Mouse (Mus musculus): ENCODE measurements at regions not wholly inside any gene's neighbourhood (a gene's known extent, or its start where the extent isn't known, plus 50 kb on each side); places are given as distances from the start of the nearest gene placed in this dataset.

- no peak for DNase-seq (ENCODE audit: low read depth, low spot score)
- TF ChIP-seq RAD21 (IDR thresholded peaks at IDR 0.05; ENCODE audit: low read depth, low read length) (no peak), POLR2A (IDR thresholded peaks at IDR 0.05; ENCODE audit: control insufficient read depth in 1 of 2, insufficient read depth in 1 of 2, low read depth in 1 of 2, low read length in 2 of 2, poor library complexity in 1 of 2) (no peak), E2F4 (IDR thresholded peaks at IDR 0.05; ENCODE audit: borderline replicate concordance, low read depth, low read length) (no peak), ZKSCAN1 (IDR thresholded peaks at IDR 0.05; ENCODE audit: low read depth, low read length) (no peak), SMC3 (IDR thresholded peaks at IDR 0.05; ENCODE audit: low read depth, low read length) (no peak), MAZ (IDR thresholded peaks at IDR 0.05; ENCODE audit: low read depth, low read length) (no peak), CTCF (IDR thresholded peaks at IDR 0.05 in 2 of 3, conservative IDR thresholded peaks at IDR 0.05 in 1 of 3; ENCODE audit: control insufficient read depth in 1 of 3, insufficient read depth in 1 of 3, low read depth in 2 of 3, low read length in 3 of 3, poor library complexity in 1 of 3, severe bottlenecking in 1 of 3) (no peak), POLR2AphosphoS2 (IDR thresholded peaks at IDR 0.05; ENCODE audit: low read length) (no peak), UBTF (IDR thresholded peaks at IDR 0.05; ENCODE audit: borderline replicate concordance, insufficient read depth, low read depth, low read length) (no peak), MYC (IDR thresholded peaks at IDR 0.05; ENCODE audit: low read depth, low read length) (no peak), MAFK (IDR thresholded peaks at IDR 0.05; ENCODE audit: borderline replicate concordance, low read depth, low read length) (no peak), ELF1 (IDR thresholded peaks at IDR 0.05; ENCODE audit: low read depth, low read length) (no peak), MXI1 (IDR thresholded peaks at IDR 0.05; ENCODE audit: low read depth, low read length) (no peak), MAX (IDR thresholded peaks at IDR 0.05; ENCODE audit: low read length) (no peak), GABPA (IDR thresholded peaks at IDR 0.05; ENCODE audit: low read depth, low read length) (no peak), ETS1 (IDR thresholded peaks at IDR 0.05; ENCODE audit: low read depth, low read length) (no peak), POLR2AphosphoS5 (IDR thresholded peaks at IDR 0.05; ENCODE audit: borderline replicate concordance, low read depth, low read length) (no peak), ZC3H11A (IDR thresholded peaks at IDR 0.05; ENCODE audit: low read depth, low read length) (no peak)
- Histone ChIP-seq H3K4me3 (ENCODE audit: control insufficient read depth in 1 of 2, insufficient read depth in 1 of 2, low read depth in 2 of 2, low read length in 2 of 2) (no peak overlapping the region), H3K36me3 (ENCODE audit: control insufficient read depth in 1 of 2, insufficient read depth in 2 of 2, low read length in 2 of 2) (no peaks in the 10 kb centered on the region), H3K27ac (ENCODE audit: control insufficient read depth, low read depth, low read length) (no peak overlapping the region), H3K4me1 (ENCODE audit: control insufficient read depth in 1 of 2, insufficient read depth in 2 of 2, low read length in 2 of 2) (no peaks in the 10 kb centered on the region), H3K9ac (ENCODE audit: control insufficient read depth, low read depth, low read length, poor library complexity, severe bottlenecking) (no peak overlapping the region), H3K27me3 (ENCODE audit: control insufficient read depth in 1 of 2, insufficient read depth in 2 of 2, low read length in 2 of 2) (no peaks in the 10 kb centered on the region), H3K9me3 (replicated peaks; ENCODE audit: insufficient read depth, low read length) (no peaks in the 10 kb centered on the region), H3K79me2 (ENCODE audit: control insufficient read depth, insufficient read depth, low read length, poor library complexity) (no peaks in the 10 kb centered on the region)
Measured at GRCm38 (mm10) chr13:114742534-114742933, 75.5 kb upstream of the Mocs2 start.

GRCm38 (mm10) chr13:114745814-114746213 is 72.2 kb upstream of the Mocs2 start:
- no peak overlapping the region for H3K9ac ChIP-seq (ENCODE audit: control insufficient read depth, low read depth, low read length, poor library complexity, severe bottlenecking)
- H3K36me3 ChIP-seq (ENCODE audit: control insufficient read depth in 1 of 2, insufficient read depth in 2 of 2, low read length in 2 of 2): no peaks in the 10 kb centered on the region
- no peak overlapping the region for H3K4me3 ChIP-seq (ENCODE audit: control insufficient read depth in 1 of 2, insufficient read depth in 1 of 2, low read depth in 2 of 2, low read length in 2 of 2)
- H3K79me2 ChIP-seq (ENCODE audit: control insufficient read depth, insufficient read depth, low read length, poor library complexity): no peaks in the 10 kb centered on the region
- H3K9me3 ChIP-seq (replicated peaks; ENCODE audit: insufficient read depth, low read length): no peaks in the 10 kb centered on the region
- no peak overlapping the region for H3K27ac ChIP-seq (ENCODE audit: control insufficient read depth, low read depth, low read length)
- DNase-seq (ENCODE audit: low read depth, low spot score): no peak
- no peaks in the 10 kb centered on the region for H3K4me1 ChIP-seq (ENCODE audit: control insufficient read depth in 1 of 2, insufficient read depth in 2 of 2, low read length in 2 of 2)
- TF ChIP-seq NELFE (IDR thresholded peaks at IDR 0.05; ENCODE audit: low read depth, low read length) (no peak), KAT2A (conservative IDR thresholded peaks at IDR 0.05; ENCODE audit: low read depth, low read length) (no peak), CHD1 (IDR thresholded peaks at IDR 0.05; ENCODE audit: low read depth, low read length) (no peak), SIN3A (IDR thresholded peaks at IDR 0.05; ENCODE audit: low read length) (no peak), BHLHE40 (IDR thresholded peaks at IDR 0.05; ENCODE audit: borderline replicate concordance, low read depth, low read length) (no peak), ZC3H11A (IDR thresholded peaks at IDR 0.05; ENCODE audit: low read depth, low read length) (no peak), CTCF (IDR thresholded peaks at IDR 0.05 in 2 of 3, conservative IDR thresholded peaks at IDR 0.05 in 1 of 3; ENCODE audit: control insufficient read depth in 1 of 3, insufficient read depth in 1 of 3, low read depth in 2 of 3, low read length in 3 of 3, poor library complexity in 1 of 3, severe bottlenecking in 1 of 3) (no peak), JUND (IDR thresholded peaks at IDR 0.05; ENCODE audit: low read depth, low read length) (no peak), GATA1 (IDR thresholded peaks at IDR 0.05; ENCODE audit: low read depth, low read length) (no peak)
- H3K27me3 ChIP-seq (ENCODE audit: control insufficient read depth in 1 of 2, insufficient read depth in 2 of 2, low read length in 2 of 2): no peaks in the 10 kb centered on the region

All from MEL (cell line).